Comparison of ENCODE assay signal across 11 mouse cellular contexts in the genomic region with DNA sequence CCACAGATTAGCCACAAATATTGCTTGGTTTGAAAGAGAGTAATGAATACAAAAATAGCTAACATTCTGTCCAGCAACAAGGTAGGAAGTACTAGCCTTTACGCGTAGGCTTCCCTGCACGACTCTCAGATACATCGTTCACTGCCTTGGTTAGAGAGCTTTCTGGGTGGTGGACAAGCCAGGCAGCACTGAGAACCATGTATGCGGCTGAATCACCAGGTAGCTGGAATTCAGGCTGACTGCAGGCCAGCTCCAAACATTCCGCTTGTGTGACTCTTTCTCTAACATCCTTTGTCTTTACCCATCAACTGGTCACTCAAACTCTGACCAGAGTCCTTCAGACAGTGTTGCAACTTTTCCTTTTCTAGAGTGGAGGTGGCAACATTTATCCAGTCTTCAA.
"Had no signal": no experiment of that assay in that cellular context is flagged by ENCODE, and none has a peak within 500 bp of the region (broad histone marks: within the 10 kb centered on the region; RNA-seq: fewer than 3 reads in every experiment).

No protein-coding gene starts in this region.

- ATAC-seq: midbrain, embryonic 13.5 days had no signal

- H3K27me3 ChIP-seq: limb, embryonic 15.5 days; midbrain, embryonic 13.5 days; neural tube, embryonic 15.5 days had no signal

- H3K4me2 ChIP-seq: limb, embryonic 15.5 days; midbrain, embryonic 13.5 days; neural tube, embryonic 15.5 days had no signal

- H3K27ac ChIP-seq: liver, embryonic 14.5 days; midbrain, embryonic 13.5 days; neural tube, embryonic 15.5 days had no signal

- H3K36me3 ChIP-seq: limb, embryonic 15.5 days; midbrain, embryonic 13.5 days; neural tube, embryonic 15.5 days had no signal

- H3K9ac ChIP-seq: limb, embryonic 15.5 days; liver, embryonic 14.5 days; midbrain, embryonic 13.5 days; neural tube, embryonic 15.5 days had no signal

- H3K4me3 ChIP-seq: limb, embryonic 15.5 days; midbrain, embryonic 13.5 days; neural tube, embryonic 15.5 days had no signal

- DNase-seq: kidney, postnatal 36 days; layer of hippocampus, adult 9-11 months; layer of hippocampus, postnatal 36 days; lung, adult 18-20 months; right cerebral cortex, adult 18-20 months; right cerebral cortex, postnatal 25 days; thymus, postnatal 36 days had no signal

- H3K9me3 ChIP-seq: limb, embryonic 15.5 days; midbrain, embryonic 13.5 days; neural tube, embryonic 15.5 days had no signal
